Mouse (Mus musculus) embryonic fibroblast, embryonic 13.5 days (primary cell): ENCODE results near the gene Rasgef1b.

Experiments used
- CTCF ChIP-seq: IDR thresholded peaks from 2 replicates; pipeline ENCODE4 v1.5.1; 2011; ENCODE audit warnings: mild to moderate bottlenecking, control low read depth, low read length, moderate library complexity, borderline replicate concordance; ENCODE audit not compliant: insufficient read depth
- POLR2A ChIP-seq: IDR thresholded peaks from 2 replicates; pipeline ENCODE4 v1.6.1; 2011; ENCODE audit warnings: low read depth, mild to moderate bottlenecking, control low read depth, low read length, moderate library complexity

DNA sequence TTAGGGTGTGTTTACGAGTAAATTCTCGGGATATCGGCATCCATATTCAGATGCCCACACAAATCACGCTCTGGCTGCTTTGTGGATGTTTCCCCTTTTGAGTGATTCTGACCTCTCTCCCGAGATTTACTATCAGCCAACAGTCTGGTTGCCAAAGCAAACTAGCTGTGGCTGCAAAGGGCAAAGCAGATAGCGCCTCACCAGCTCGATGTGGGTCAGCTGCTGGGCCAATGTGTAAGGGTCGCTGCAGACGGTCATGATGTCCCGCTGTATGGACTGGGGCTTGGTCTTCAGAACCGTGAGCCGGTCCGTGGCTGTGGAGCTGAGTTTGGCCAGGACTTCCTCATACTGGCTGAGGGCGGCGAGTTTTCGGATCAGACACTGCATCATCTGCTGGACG is 494.6 kb downstream of the Rasgef1b start:
- TF ChIP-seq POLR2A: no peak
- TF ChIP-seq CTCF: no peak
